Mouse (Mus musculus): Measurements from ENCODE around the gene Ucp1.

GRCm38 (mm10) chr8:83331899-83332697, 41.9 kb downstream of the Ucp1 start, which contains the start of gene Elmod2:
- TF ChIP-seq GATA1 (IDR thresholded peaks at IDR 0.05; ENCODE audit: borderline replicate concordance, low read length) (no peak), FLI1 (IDR thresholded peaks at IDR 0.05; ENCODE audit: low read length) (no peak)
